Mouse (Mus musculus): ENCODE measurements around the gene Tbpl1.

The Tbpl1 gene

GRCm38 (mm10) chr10:22731272-22732093 is at the start of gene Tbpl1:
Gene Tbpl1, minus strand, starts transcription at chr10:22731938.
- DNase-seq, result peak; percentile 100

DNA sequence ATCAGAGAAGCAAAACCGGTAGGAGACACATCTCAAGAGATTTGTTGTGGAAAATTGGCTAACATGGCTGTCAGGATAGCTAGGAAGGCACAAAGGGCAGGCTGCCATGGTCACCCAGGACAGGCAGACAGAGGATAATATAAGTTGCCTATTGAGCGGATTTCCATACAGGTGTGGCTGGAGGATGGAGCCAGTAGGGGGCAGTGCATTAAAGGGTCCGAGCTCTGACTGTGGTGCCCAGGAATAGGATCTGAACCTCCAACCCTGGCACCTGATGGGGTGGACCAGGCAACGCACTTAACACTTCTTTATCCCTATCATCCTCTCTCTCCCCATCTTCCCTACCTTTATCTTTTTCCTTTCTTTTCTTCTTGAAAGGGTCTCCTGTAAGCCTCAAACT is 49.7 kb upstream of the Tbpl1 start:
- DNase-seq, result peak; percentile 86

DNA sequence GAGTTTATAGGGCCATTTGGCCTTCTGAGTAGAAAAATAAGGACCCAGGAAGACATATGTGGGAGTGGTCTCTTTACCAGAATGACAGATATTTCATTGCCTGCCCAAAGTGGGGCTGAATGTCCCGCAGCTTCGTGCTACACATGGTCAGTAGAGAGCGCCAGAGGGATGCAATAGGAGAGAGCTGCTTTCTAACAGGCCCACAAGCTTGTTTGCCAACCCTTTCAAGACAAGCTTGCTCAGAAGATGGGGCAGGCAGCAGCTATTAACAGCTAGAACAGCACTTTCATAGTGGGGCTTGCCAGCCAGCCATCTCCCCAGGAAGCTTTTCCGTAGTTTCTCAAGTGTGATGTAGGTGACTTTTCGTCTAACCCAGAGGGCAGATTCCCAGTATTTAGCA is 46.2 kb upstream of the Tbpl1 start:
- DNase-seq, result peak; percentile 89

GRCm38 (mm10) chr10:22776007-22776698 is 44.4 kb upstream of the Tbpl1 start:
- DNase-seq, result no peak

- DNase-seq, result no peak
Measured at GRCm38 (mm10) chr10:22775456-22775855, 43.7 kb upstream of the Tbpl1 start.

GRCm38 (mm10) chr10:22774626-22775025 is 42.9 kb upstream of the Tbpl1 start:
- no peak for DNase-seq

DNA sequence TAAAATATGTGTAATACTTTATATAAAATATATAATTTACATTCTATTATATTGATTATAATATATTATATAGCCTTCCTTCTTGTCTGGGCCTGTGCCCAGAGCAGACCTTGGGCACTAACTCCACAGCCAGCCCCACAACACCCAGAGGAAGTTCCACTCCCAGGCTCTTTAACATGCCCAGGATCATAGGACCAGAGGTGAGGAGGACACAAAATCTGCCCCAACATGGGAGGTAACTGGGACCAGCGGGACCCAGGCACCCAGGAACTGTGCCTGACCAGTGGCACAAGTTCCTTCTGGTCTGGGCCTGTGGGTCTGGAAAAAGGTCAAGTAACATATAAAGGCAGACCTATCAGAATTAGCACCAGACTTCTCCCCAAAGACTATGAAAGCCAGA is 22.5 kb upstream of the Tbpl1 start:
- DNase-seq, result peak; percentile 83

GRCm38 (mm10) chr10:22751175-22751682 is 19.5 kb upstream of the Tbpl1 start:
- DNase-seq, result no peak

- DNase-seq, result peak; percentile 91
Measured at GRCm38 (mm10) chr10:22746334-22747322, 14.9 kb upstream of the Tbpl1 start.

- DNase-seq, result no peak
Measured at GRCm38 (mm10) chr10:22745922-22746321, 14.2 kb upstream of the Tbpl1 start.

- DNase-seq, result peak; percentile 91
Measured at GRCm38 (mm10) chr10:22732181-22732580, 443 bp upstream of the Tbpl1 start.

GRCm38 (mm10) chr10:22730992-22731271 is 806 bp downstream of the Tbpl1 start:
- no peak for DNase-seq

GRCm38 (mm10) chr10:22730266-22730991 is 1.3 kb downstream of the Tbpl1 start:
- DNase-seq, result no peak

DNA sequence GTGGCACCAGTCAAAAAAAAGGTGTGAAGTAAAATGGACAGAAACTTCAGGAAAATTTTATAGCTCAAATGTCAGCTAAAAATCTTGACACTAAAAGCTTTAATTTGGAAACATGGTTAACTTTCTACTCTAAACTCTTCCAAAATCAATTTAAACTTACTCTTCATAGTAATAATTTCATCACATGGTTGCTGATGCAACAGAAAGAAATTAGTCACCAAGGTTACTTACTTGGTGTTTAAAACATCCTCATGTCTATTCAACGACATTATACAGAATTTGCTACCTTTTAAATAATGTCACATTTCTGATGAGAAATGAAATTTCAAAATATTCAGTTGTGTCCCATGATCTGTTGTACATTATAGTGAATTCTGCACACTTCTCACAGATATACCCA is 3.5 kb downstream of the Tbpl1 start:
- DNase-seq, result no peak

DNA sequence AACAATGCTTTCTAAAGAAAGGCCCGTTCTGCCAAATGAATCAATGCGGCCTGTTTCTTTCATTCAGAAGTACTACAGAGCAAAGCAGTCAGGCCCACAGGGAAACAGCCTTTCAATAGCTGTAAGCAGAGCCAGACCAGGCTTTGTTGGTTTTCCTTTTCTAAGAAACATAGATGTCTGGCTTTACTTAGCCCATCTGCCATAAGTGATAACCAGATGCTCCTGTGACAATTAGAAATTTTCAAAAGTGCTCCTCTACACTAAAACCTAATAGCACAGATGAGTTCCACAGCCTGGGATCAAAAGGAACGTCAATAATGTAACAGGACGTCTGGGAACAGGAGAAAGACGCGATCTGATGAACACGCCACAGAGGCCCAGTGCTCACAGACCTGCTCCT is 5.4 kb downstream of the Tbpl1 start:
- no peak for DNase-seq

GRCm38 (mm10) chr10:22725166-22725565 is 6.6 kb downstream of the Tbpl1 start:
- no peak for DNase-seq

DNA sequence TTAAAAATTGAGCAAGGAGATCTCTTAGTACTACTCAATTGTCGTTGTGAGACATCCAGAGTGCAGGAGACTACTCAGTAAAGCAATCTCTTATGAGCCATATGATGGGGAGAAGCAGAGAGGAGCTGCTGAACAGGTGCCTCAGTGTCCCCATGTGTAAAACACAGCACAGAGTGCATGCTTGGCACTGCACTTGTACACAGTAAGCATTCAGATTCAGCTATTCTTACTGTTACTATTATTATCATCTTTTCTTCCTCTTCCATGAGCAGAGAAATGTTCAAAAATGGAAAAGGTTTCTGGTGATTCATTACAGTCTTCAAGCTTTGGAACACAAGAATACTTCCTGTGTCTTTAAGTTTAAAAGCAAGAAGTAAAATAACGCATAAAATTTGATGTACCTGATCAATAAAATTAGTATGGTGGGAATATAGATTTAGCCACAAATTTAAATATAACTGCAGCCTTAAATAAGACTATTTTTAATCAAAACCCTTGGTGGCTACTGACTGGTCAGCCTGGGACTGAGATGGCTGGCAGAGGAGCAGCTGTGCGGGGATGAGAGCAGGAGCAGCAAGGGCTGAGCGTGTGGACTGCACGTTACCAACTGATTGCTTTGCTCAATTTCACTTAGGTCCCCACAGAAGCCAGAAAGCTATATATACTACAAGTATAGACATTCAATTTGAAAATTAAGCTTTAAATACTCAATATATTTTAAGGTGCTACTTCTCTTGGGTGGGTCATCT is 10.8 kb downstream of the Tbpl1 start:
- DNase-seq, result peak; percentile 86

DNA sequence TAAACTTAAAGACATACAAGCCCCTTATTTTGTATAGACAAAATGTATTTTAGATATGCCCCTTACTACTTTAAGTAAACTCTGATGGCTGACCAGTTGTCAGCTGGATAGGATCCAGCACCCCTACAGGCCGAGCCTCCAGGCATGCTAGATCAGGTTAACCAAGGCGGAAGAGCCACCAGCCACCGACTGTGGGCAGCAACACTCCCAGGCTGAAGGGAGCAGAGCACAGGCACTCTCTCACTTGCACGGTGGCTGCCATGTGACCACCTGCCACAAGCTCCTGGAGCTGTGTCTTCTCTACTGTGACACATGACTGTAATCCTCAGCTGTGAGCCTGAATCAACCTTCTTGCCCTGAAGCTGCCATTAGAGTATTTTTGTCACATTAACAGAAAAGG is 13.3 kb downstream of the Tbpl1 start:
- peak; percentile 76 for DNase-seq

GRCm38 (mm10) chr10:22714520-22714919 is 17.2 kb downstream of the Tbpl1 start:
- peak; percentile 91 for DNase-seq

DNA sequence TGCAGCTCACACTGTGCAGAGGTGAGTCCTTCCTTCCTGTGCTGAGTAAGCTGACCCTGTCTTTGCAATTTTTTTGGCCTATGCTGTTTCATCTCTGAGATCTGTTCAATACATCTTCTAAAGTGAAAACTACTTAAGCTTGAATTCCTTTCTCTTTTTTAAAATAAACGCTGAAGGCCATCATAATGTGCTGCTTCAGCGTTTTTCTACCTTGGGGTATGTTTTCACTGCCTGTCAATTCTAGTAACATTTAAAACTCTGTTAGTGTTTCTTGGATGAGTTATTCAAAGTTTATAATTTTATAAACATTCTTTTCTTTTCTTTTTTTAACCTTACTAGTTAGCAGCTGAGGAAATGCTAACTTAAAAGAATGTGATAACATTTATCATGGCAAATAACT is 18.8 kb downstream of the Tbpl1 start:
- no peak for DNase-seq

- DNase-seq, result peak; percentile 63
Measured at GRCm38 (mm10) chr10:22710173-22710777, 21.5 kb downstream of the Tbpl1 start.

Measured in heart, adult 11 months (tissue).